Mouse (Mus musculus) left cerebral cortex, postnatal 14 days (tissue): Measurements from ENCODE around the gene Nudt14. TPM values are rescaled to one million over a fixed set of nuclear protein-coding genes. Genes with fewer than 3 reads are reported as not detected.

Source experiments
- DNase-seq, 2 experiments: peaks; one replicate each; pipeline ENCODE4 v3.0.0; 2021 to 2022; ENCODE audit warnings: low spot score in 2 of 2, mixed read lengths in 1 of 2
- intact Hi-C: fragments of 180-260 bp; cut with DNase I; formaldehyde crosslinking; loops from one replicate; pipeline ENCODE4 v1.15.1; 2025
- total RNA-seq, 2 experiments: library from RNA; stranded (reverse); gene quantifications; 2 replicates each; pipeline ENCODE4 v1.2.3; 2021

Nudt14 gene
- total RNA-seq, 2 experiments from 2014 or later = 9.5 to 11.0 TPM

DNA sequence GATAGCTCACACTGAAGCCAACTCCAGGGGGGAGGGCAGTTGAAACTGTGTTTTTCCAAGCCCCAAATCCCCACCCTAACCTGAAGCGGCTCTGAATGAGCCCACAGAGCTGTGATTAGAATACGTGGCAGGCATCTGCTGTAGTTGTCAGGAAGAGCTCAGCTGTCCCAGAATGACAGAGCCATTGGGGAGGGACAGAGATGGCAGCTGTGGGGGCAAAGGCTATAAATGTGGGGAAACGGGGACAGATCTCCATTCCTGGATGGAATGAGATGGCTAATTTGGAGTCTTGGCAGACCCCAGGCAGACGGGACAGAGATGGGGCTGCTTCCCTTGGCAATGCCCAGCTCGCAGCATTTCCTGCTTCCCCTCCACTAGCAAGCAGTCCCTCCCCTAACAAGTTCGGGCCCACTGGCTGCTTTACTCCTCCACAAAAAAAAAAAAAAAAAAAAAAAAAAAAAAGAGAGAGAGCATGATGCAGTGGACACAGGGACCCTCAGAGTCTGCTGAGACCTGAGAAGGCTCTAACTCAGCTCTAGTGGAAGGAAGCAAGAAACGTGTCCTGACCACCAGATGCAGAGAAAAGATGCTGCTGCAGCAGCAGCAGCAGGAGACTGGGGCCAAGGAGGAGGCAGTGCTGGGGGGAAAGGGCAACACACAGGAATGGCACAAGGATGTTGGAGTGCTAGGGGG is 9.4 kb upstream of the Nudt14 start:
- intact Hi-C loops = no loop called here
- no peak for DNase-seq

DNA sequence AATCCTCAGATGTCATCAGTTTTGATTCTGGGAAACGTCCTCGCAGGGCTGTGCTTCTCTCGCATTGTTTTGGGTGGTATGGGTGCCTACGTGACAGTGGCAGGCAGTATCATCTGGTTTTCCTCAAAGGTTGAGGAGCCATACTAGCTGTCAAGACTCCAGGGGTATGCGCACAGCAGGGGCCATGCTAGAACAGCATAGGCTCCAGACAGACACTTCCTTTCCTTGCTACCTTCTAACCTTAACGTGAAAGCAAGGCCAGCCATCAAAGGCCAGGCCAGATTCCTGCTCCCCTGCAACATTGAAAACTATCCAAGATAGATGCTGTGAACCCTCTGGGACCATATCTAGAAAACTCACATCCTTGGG is 8.8 kb upstream of the Nudt14 start:
- DNase-seq = no peak
- intact Hi-C loops = no loop called here

DNA sequence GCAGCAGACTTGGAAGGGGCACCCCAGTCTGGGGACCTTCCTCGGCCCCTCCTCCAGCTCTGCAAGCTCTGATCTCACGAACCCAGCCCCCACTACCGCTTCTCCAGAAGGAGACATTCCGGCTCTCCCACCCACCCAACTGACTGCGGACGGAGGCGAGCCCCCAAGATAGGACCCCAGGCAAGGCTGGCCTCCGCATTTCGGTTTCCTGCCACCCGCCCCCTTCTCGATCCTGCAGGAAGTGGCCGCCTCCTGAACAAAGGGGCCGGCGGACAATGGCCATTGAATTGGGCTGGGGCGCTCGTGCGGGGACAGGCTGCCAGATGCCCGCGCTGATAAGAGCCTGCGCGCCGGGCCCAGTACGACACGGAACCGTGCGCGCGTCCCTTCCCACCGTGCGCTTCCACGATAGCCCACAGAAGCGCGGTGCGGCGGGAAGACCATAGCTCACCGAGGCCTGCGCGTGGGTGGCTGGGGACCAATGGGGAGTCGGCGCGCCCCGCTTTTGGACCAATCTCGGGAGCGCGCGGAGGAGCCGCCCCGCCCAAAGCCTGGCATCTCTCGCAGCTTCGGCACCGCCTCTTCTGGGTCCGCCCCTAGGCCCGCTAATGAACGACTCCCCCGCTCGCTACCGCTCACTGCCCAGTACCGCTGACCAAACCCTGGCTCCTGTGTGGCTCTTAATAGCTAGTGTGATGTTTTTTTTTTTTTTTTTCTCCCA is 8.3 kb upstream of the Nudt14 start:
- intact Hi-C loops = no loop called here
- peak; percentile 95 to 96 for DNase-seq

DNA sequence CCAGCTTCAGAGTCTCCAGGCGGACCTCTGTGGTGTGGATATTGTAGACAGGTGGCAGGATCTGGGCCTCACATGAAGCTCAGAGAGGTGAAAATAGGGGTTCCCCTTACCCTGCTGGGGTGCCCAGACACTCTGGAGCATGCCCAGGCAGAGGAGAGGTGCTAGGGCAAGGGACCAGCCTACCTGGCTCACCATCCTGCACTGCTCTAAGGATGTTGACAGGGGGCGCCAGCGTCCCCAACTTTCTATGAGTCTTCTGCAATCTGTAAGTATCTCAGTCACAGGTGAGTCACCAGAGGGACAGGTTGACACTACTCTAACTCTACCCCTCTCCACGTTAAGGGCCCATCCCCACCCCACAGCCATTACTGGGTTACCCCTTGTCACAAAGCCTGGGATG is 5.4 kb upstream of the Nudt14 start:
- no peak for DNase-seq
- intact Hi-C loops = no loop called here

DNA sequence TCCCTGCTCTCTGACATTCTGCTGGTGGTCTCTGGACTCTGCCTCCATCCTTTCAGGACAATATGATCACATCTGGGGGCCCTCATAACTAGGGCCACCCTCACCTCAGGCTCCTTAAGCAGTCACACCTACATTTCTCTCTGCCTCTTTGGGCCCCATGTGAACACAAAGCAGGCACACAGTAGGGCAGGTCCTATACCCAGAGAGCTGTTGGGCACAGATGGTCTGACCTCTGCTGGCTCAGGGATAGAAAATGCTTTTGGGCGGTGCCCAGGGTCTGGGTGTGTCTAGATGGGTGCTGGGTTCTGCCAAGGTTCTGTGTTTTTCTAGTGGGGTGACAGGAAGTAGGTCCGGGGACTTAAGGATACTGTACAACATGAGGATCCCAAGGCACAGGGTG is 1.7 kb upstream of the Nudt14 start:
- DNase-seq = no peak
- intact Hi-C loops = no loop called here

DNA sequence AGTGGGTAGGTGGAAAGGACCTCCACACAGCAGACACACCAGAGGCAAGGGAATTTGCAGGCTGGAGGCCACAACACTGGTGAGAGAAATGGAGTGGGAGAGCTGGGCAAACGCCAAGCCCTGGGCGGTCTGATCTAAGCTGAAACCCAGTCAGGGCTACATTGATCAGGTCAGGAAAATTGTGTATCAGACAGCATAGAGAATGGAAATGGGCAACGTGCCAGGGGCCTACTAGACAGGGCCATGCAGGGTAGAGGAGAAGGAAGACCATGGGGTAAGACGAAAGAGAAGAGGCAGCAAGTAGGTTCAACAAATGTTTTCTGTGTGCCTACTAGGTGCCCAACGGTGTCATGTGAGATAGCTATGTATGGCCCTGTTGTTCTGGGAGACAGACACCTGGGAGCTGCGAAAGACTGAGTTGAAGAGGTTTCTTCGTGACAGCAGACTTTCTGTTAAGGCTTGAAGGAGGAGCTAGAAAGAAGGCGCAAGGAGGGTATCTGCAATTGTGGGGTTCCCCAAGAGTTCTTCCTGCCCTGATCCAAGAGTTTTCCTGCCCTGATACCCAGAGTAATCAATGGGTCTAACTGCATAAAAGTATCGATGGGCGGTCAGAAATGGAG is 658 bp downstream of the Nudt14 start:
- intact Hi-C loops = no loop called here
- no peak for DNase-seq

DNA sequence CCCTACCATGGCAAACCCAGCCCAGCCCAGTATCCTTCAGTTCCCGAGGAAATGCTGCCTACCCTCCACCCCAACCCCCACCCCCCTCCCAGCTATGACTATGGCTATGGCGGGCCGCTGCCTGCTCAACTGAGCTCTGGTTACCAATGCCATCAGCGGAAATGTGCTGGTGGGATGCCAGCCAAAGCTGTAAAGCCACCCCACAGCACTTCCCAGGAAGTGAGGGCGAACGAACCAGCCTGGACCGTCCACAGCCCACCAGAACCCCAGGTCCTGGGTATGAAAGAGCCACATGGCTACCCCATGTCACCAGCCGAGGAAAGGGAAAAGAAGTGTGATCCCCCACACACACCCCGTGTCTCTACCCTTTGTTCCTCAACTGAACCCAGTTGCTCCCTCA is 1.2 kb downstream of the Nudt14 start:
- DNase-seq = no peak
- intact Hi-C loops = no loop called here

DNA sequence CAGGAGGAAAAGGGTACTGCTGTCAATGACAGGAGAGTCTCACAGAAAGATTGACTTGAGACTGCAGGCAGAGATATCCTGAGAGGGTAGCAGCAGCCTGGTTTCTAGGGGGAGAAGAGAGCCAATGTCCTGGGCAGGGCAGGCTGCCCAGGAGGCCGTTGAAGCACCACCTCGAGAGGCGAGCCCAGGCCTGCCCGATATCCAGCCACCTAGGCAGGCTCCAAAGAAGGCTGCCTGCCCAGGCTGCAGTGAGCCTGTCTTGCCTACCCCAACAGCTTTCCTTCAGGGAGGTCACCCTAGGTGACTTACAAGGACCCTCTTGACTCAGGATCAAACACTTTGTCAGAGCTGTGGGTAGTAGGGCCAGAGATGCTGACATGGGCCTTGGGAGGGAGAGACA is 1.7 kb downstream of the Nudt14 start:
- intact Hi-C loops = no loop called here
- no peak for DNase-seq

DNA sequence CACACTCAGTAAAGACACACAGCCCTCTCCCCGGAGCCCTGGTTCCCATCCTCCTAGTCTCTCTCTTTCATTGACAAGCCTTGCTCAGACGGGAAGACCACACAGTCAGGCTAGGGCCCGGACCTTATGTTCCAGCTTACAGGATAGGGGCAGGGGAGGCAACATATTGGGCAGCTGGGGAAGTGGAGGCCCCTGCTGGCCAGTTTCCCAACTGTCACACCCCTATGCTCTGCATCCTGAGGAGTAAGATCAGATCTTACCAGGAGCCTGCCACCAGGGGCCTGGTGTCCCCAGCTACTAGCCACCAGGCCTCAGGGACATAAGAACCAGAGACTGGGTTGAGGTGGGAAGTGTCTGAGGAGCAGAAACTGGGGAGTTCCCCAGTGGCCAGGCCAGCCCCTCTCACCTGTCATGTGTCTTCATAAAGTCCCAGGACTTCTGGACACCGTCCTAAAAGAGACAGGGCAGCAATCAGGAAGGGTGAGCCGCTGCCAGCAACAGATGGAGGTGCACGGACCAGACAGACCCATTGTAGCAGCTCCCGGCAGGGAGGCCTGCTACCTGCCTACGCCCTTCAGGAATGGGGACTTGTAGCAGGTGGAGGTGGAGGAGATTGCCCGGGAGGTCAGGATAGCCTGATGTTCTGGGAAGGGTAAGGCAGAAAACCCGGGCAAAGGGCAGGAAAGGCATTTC is 2.9 kb downstream of the Nudt14 start:
- DNase-seq = no peak
- intact Hi-C loops = no loop called here

DNA sequence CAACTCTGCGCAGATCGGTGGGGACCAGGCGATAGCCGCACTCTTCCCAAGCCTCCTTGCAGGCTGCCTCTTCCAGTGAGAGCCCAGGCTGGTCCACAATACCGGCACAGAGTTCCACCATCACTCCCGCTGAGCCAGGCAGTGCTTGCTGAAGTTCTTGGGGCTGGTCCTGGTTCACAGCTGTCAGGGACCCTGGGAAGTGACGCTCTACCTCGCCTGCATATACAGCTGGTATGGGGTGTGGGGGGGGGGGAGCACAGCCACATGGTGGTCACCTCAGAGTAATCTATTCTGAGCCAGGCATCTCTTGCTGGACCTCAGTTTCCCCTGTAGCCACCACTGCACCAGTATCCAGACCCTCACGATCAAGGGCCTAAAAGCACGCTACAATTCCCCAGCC is 3.6 kb downstream of the Nudt14 start:
- intact Hi-C loops = no loop called here
- DNase-seq = no peak

DNA sequence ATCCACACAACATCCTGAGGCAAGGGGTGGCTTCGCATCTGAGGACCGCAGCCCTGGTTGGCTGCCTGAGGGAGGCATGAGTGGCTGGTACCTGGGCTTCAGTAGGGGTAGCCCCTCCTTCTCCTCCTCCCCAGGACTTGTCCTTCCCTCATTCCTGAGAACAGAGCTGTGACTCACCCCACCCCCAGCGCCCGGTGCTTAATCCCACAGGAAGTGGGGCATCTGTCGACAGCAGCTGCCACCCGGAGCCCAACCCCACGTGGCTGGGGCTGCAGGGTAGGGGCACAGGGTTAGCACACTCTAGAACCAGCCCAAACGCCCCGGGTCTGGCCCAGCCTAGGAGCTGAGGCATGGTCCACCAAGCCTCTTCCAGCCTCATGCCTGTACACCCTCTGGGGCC is 4.0 kb downstream of the Nudt14 start:
- intact Hi-C loops = no loop called here
- DNase-seq = no peak

DNA sequence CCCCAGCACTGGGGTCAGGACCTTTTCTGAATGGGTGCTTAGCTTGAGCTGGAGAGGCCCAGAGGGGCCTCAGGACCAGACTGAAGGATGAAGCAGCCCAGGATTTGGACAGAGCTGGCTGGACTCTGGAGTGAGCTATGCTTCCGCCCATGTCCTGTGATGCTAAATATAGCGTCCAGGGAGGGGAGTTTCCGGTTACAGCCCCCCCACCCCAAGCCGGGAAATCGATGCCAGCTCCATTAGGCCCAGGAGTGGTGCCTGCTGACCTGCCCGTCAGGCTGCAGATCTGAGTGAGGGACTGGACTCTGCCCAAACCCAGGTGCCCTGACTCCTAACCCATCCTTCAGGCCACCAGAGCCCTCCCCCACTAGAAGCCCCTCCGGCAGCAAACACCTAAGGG is 9.3 kb downstream of the Nudt14 start:
- no peak for DNase-seq
- intact Hi-C loops = no loop called here

DNA sequence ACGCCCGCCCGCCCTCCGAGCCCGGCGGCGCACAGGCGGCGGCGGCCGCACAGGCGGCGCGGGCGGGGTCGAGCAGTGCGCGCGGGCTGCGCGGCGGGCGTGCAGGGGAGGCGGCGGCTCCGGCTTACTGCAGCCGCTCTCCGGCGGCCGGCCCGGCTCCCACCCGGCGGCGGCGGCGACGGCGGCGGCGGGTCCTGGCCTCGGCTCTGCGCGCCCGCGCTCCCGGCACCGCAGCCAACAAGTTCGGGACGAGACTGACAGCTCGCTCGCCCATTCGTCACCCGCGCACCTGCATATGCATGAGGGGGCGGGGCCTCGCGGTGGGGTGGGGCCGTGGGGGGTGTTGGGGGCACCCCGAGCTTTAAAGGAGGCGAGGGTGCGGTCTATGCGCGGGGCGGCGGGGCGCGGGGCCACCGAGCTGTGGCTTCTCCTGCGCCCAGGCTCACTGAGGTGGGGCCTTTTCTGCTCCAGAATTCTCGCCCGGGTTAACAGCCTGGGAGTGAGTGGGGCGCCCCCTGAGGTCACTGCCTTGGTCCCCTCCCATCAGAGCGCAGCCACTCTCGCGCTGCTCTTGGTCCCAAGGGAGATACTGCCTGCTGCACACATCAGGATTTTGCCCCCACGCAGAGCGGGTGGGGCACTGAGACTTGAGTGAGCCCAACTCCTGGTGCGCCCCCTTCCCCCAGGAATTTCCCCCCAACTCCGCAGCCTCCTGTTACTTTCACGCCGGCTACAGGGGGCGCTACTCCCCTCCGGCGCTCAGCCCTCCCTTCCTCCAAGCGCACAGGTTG is 12.2 kb downstream of the Nudt14 start, which contains the start of gene Jag2:
Gene Jag2 (minus strand): TSS at position 215 of the 791 bp plus-strand sequence.
- intact Hi-C loops = loop anchor here (2.0 kb wide), 1 partner anchor 55 kb away; no protein-coding TSS in a partner anchor
- peak; percentile 74 to 75 for DNase-seq

DNA sequence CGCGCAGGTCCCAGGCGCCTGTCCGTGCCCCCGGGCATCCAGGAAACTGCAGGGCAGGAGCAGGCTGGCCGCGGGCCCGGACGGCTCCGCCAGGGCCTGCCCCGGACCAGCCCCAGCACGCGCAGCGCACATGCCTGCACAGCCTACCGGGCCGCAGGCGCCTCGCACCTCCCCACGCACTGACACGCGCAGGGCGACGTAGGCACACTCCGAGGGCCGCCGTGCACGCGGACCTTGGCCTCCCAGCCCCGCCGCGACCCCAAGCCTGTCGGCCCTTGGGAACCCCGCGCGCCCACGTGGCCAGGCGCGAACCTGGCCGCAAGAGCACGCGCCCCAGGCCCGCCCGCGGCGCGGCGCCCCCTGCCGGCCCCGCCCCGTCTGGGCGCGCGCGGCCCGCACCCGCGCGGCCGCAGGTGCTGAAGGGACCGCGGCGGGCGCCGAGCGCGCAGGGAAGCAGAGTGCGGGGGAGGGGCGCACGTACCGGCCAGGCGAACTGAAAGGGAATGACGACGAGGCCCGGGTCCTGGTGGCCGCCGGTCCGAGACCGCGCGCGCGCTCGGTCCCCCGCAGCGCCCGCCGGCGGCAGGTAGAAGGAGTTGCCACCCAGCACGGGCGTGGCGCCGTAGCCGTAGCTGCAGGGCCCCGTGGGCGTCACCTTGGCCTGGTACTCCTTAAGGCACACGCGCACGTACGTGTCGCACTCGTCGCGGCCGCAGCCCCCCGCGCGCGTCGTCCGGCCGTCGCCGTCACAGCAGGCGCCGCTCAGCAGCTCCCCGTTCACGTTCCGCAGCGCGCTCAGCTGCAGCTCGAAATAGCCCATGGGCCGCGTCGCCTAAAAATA is 13.3 kb downstream of the Nudt14 start:
- peak; percentile 71 to 80 for DNase-seq
- intact Hi-C loops = loop anchor here (2.0 kb wide), 1 partner anchor 54 kb away; no protein-coding TSS in a partner anchor

DNA sequence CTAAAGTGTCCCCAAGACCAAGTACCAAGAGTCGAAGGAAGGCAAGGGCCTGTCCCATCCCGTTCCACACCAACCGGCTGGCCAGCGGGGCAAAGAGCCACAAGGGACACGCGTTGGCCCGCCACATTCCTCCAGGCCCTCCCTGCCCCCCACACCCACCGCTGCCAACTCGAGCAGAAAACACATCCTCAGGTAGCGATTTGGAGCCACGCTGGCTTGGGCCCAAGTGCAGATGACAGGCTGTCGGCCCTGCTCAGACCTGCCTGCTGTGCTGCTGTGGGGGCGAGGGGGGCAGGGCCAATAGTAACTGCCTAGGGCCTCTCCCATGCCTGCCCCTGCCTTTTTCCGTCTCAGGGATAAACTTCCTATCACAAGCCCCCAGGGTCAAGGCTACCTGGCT is 14.7 kb downstream of the Nudt14 start:
- intact Hi-C loops = no loop called here
- no peak for DNase-seq

DNA sequence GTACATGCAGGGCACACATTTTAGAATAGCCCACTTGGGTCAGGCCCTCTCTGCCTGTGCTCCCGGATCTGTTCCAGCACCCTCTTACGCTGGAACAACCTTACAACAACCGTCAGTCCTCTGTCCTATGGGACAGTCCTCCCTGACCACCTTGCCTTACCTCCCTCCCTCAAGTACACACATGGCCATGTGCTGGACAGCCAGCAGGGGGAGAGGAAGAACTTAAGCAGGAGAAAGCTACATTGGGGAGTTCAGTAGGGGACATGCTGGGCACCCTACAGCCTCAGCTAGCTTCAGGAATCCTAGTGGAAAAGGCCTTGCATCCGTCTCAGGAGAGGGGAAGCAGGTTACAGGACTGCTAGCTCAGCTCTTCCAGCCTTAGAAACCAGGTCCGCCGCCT is 16.0 kb downstream of the Nudt14 start:
- DNase-seq = no peak
- intact Hi-C loops = no loop called here

DNA sequence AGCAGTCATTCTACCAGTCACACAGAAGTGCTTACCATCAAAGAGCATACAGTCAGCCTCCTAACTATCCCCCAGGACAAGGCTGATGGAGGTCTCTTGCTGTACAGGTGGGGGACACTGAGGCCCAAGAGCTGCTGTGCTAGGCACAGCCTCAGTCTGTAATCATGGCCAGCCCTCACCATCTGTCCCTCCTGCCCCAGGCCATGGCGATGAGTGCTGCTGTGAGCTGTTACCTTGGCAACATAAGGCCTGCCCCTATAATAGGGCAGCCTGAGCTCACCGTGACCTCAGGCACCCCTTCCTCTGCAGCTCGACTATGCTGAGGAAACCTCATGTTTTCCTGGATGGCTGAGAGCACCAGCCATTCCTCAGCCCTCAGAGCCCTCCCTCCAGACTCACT is 19.4 kb downstream of the Nudt14 start:
- intact Hi-C loops = no loop called here
- DNase-seq = no peak

DNA sequence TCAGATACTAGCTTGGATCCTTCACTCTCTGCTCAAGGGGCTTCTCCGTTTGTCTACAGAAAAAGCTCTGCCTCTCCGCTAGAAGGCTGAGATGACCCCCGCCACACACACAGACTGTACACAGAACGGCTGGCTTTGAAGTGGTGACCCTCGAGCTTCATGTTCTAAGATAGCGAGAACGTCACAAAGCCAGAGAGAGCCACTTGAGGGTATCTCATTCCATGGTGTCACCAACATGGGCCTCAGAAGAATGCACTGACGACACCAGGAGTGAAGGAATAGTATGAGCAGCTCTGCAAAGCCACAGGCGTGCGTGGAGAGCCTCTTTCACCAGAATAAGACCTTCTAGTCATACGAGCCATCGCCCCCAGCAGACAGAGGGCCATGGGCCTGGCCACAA is 20.4 kb downstream of the Nudt14 start:
- intact Hi-C loops = no loop called here
- DNase-seq = no peak

DNA sequence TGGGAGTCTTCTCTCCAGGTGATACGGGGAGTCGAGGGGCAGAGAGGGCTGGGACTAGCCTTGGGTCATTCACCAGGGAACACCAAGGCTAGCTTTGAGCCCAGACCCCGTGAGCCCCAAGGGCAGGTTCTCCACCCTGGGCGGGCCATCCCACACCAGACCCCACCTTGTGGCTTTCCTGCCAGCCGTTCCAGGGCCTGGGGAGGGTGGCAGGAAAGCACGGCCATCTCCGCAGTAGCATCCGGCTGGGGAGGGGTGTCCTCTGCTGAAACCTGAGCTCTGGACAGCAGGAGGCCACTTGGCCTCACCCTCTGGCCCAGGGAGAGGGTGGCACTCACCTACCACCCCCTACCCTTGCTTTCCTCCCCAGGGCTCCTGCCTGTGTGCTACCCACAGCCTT is 24.0 kb downstream of the Nudt14 start:
- no peak for DNase-seq
- intact Hi-C loops = no loop called here
